Mouse (Mus musculus) embryonic fibroblast, embryonic 13.5 days (primary cell): ENCODE measurements around the gene Sycn.

Experiments used
- CTCF ChIP-seq: IDR thresholded peaks from 2 replicates; pipeline ENCODE4 v1.5.1; 2011; ENCODE audit warnings: mild to moderate bottlenecking, control low read depth, low read length, moderate library complexity, borderline replicate concordance; ENCODE audit not compliant: insufficient read depth
- POLR2A ChIP-seq: IDR thresholded peaks from 2 replicates; pipeline ENCODE4 v1.6.1; 2011; ENCODE audit warnings: low read depth, mild to moderate bottlenecking, control low read depth, low read length, moderate library complexity

- TF ChIP-seq CTCF (no peak), POLR2A (no peak)
These were observed 44.3 kb downstream of the Sycn start for GRCm38 (mm10) chr7:28585001-28585400.
